Mouse (Mus musculus): ENCODE results near the gene Gm21776.
"Not testable (repeated sequence)": the region's sequence is repeated elsewhere in the genome, so short reads cannot be mapped to it uniquely, and the experiment has no call there.

The Gm21776 gene

DNA sequence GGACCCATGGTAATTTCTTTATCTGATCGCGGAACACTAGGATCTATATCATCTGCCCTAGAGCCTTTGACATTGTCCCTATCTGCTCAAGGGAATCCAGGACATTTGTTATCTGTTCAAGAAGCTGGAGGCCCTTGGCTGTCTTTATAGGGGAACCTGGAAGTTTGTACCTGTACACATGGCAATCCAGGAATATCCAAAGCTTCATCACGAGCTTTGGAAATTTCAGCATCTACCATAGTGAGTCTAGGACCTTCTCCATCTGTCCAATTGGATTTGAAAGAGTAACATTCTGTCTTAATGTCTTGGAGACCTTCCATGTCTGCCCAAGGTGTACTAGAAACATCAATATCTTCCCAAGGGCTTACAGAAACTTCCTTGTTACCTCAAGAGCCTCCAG lies at the start of gene Gm21776:
Gene Gm21776 (plus strand): TSS at position 301 of the 400 bp plus-strand sequence.
- not testable (repeated sequence) for DNase-seq (ENCODE audit: low spot score in 2 of 2)
